Mouse (Mus musculus): ENCODE data around the gene Prrg2.

Prrg2 gene

GRCm38 (mm10) chr7:45012824-45013223, 49.7 kb downstream of the Prrg2 start:
- CTCF ChIA-PET, result interaction anchor here (0.6 kb wide), 1 partner anchor 55 kb away, joined by 4 read pairs; no protein-coding TSS in a partner anchor

GRCm38 (mm10) chr7:45012011-45012410, 50.5 kb downstream of the Prrg2 start:
- CTCF ChIA-PET, result interaction anchor here (0.6 kb wide), 1 partner anchor 35 kb away, joined by 4 read pairs; no protein-coding TSS in a partner anchor

- CTCF ChIA-PET, result no interaction called here
Observed at GRCm38 (mm10) chr7:45008411-45008810, 54.1 kb downstream of the Prrg2 start.

GRCm38 (mm10) chr7:45007846-45008245, 54.6 kb downstream of the Prrg2 start:
- CTCF ChIA-PET, result no interaction called here

GRCm38 (mm10) chr7:45007141-45007540, 55.3 kb downstream of the Prrg2 start:
- CTCF ChIA-PET, result no interaction called here

- CTCF ChIA-PET, result no interaction called here
Observed at GRCm38 (mm10) chr7:45006503-45006902, 56.0 kb downstream of the Prrg2 start.

- CTCF ChIA-PET, result no interaction called here
Observed at GRCm38 (mm10) chr7:45005321-45005992, 57.0 kb downstream of the Prrg2 start.

GRCm38 (mm10) chr7:45004546-45004945, 57.9 kb downstream of the Prrg2 start:
- CTCF ChIA-PET, result no interaction called here
